Mouse (Mus musculus): ENCODE measurements around the gene Krtap13-1. TPM values are rescaled to one million over a fixed set of nuclear protein-coding genes. Genes with fewer than 3 reads are reported as not detected.

Gene Krtap13-1
- polyA plus RNA-seq (2012; rRNA removed) (not detected in 2 replicates), polyA plus RNA-seq (2014; fragmentation: Nextera tagmentation; extraction: Ambion mirVana) (not detected in 2 replicates)

GRCm38 (mm10) chr16:88728812-88729275 lies at the start of gene Krtap13-1:
TSS of gene Krtap13-1 (plus strand) at chr16:88728862.
- H3K27ac ChIP-seq (replicated peaks; ENCODE audit: low read depth, low read length), result no peak within 1 kb of the TSS
- no peaks in the 10 kb centered on the region for H3K4me1 ChIP-seq (ENCODE audit: control insufficient read depth, insufficient read depth, low read length)
- 75% methylated on average over 4 of the region's 4 CpGs for WGBS
- ATAC-seq (ENCODE audit: low FRiP score, low read depth) (no peak), DNase-seq (ENCODE audit: low spot score) (no peak)
- no peaks in the 10 kb centered on the region for H3K9me3 ChIP-seq (ENCODE audit: control insufficient read depth, low read length)
- H3K9ac ChIP-seq (ENCODE audit: low read depth, low read length, severe bottlenecking), result no peak within 1 kb of the TSS
- TF ChIP-seq POLR2A (IDR thresholded peaks at IDR 0.05; ENCODE audit: borderline replicate concordance, extremely low read depth, insufficient read depth, insufficient read length), result no peak
- no peak within 1 kb of the TSS for H3K4me2 ChIP-seq (replicated peaks; ENCODE audit: low read depth, low read length, severe bottlenecking)
- H3K36me3 ChIP-seq (ENCODE audit: control insufficient read depth, insufficient read depth, low read length), result no peaks in the 10 kb centered on the region
- H3K27me3 ChIP-seq (ENCODE audit: control insufficient read depth, insufficient read depth, low read length), result no peaks in the 10 kb centered on the region
- no peak within 1 kb of the TSS for H3K4me3 ChIP-seq (replicated peaks; ENCODE audit: low read length)

GRCm38 (mm10) chr16:88679099-88679498 lies 49.6 kb upstream of the Krtap13-1 start:
- 75% methylated on average over 6 of the region's 6 CpGs for WGBS
- no peak for ATAC-seq (ENCODE audit: low FRiP score, low read depth)
- DNase-seq (ENCODE audit: low spot score), result no peak

GRCm38 (mm10) chr16:88681282-88681681 lies 47.4 kb upstream of the Krtap13-1 start:
- H3K4me1 ChIP-seq (ENCODE audit: control insufficient read depth, insufficient read depth, low read length), result no peaks in the 10 kb centered on the region
- no peak overlapping the region for H3K4me3 ChIP-seq (replicated peaks; ENCODE audit: low read length)
- TF ChIP-seq POLR2A (IDR thresholded peaks at IDR 0.05; ENCODE audit: borderline replicate concordance, extremely low read depth, insufficient read depth, insufficient read length), result no peak
- no peak overlapping the region for H3K9ac ChIP-seq (ENCODE audit: low read depth, low read length, severe bottlenecking)
- no peaks in the 10 kb centered on the region for H3K27me3 ChIP-seq (ENCODE audit: control insufficient read depth, insufficient read depth, low read length)
- H3K4me2 ChIP-seq (replicated peaks; ENCODE audit: low read depth, low read length, severe bottlenecking), result no peak overlapping the region
- H3K9me3 ChIP-seq (ENCODE audit: control insufficient read depth, low read length), result no peaks in the 10 kb centered on the region
- ATAC-seq (ENCODE audit: low FRiP score, low read depth) (no peak), DNase-seq (ENCODE audit: low spot score) (no peak)
- no peak overlapping the region for H3K27ac ChIP-seq (replicated peaks; ENCODE audit: low read depth, low read length)
- WGBS, result 62% methylated on average over 2 of the region's 2 CpGs
- no peaks in the 10 kb centered on the region for H3K36me3 ChIP-seq (ENCODE audit: control insufficient read depth, insufficient read depth, low read length)

More at GRCm38 (mm10) chr16:88679099-88679498, 49.6 kb upstream of the Krtap13-1 start:
- Histone ChIP-seq H3K4me3 (replicated peaks; ENCODE audit: low read length) (no peak overlapping the region), H3K9ac (ENCODE audit: low read depth, low read length, severe bottlenecking) (no peak overlapping the region), H3K27me3 (ENCODE audit: control insufficient read depth, insufficient read depth, low read length) (no peaks in the 10 kb centered on the region), H3K36me3 (ENCODE audit: control insufficient read depth, insufficient read depth, low read length) (no peaks in the 10 kb centered on the region), H3K27ac (replicated peaks; ENCODE audit: low read depth, low read length) (no peak overlapping the region), H3K4me2 (replicated peaks; ENCODE audit: low read depth, low read length, severe bottlenecking) (no peak overlapping the region), H3K9me3 (ENCODE audit: control insufficient read depth, low read length) (no peaks in the 10 kb centered on the region), H3K4me1 (ENCODE audit: control insufficient read depth, insufficient read depth, low read length) (no peaks in the 10 kb centered on the region)
- TF ChIP-seq POLR2A (IDR thresholded peaks at IDR 0.05; ENCODE audit: borderline replicate concordance, extremely low read depth, insufficient read depth, insufficient read length), result no peak

GRCm38 (mm10) chr16:88696256-88696655 lies 32.4 kb upstream of the Krtap13-1 start:
- no peaks in the 10 kb centered on the region for H3K27me3 ChIP-seq (ENCODE audit: control insufficient read depth, insufficient read depth, low read length)
- no peaks in the 10 kb centered on the region for H3K36me3 ChIP-seq (ENCODE audit: control insufficient read depth, insufficient read depth, low read length)
- no peak for DNase-seq (ENCODE audit: low spot score)
- WGBS, result 62% methylated on average over 4 of the region's 4 CpGs
- no peak overlapping the region for H3K27ac ChIP-seq (replicated peaks; ENCODE audit: low read depth, low read length)
- H3K9ac ChIP-seq (ENCODE audit: low read depth, low read length, severe bottlenecking), result no peak overlapping the region
- 0 out of 2 replicates have a peak, but pooled peaks cover 2% of the 10 kb centered on the region for H3K4me1 ChIP-seq (ENCODE audit: control insufficient read depth, insufficient read depth, low read length)
- no peak overlapping the region for H3K4me3 ChIP-seq (replicated peaks; ENCODE audit: low read length)
- no peaks in the 10 kb centered on the region for H3K9me3 ChIP-seq (ENCODE audit: control insufficient read depth, low read length)
- TF ChIP-seq POLR2A (IDR thresholded peaks at IDR 0.05; ENCODE audit: borderline replicate concordance, extremely low read depth, insufficient read depth, insufficient read length), result no peak
- no peak overlapping the region for H3K4me2 ChIP-seq (replicated peaks; ENCODE audit: low read depth, low read length, severe bottlenecking)
- ATAC-seq (ENCODE audit: low FRiP score, low read depth), result no peak

GRCm38 (mm10) chr16:88701072-88701864 lies 27.4 kb upstream of the Krtap13-1 start:
- WGBS, result 32% methylated on average over 4 of the region's 4 CpGs

More at GRCm38 (mm10) chr16:88701072-88701864, 27.4 kb upstream of the Krtap13-1 start:
- H3K4me2 ChIP-seq (replicated peaks; ENCODE audit: low read depth, low read length, severe bottlenecking), result no peak overlapping the region
- no peaks in the 10 kb centered on the region for H3K36me3 ChIP-seq (ENCODE audit: control insufficient read depth, insufficient read depth, low read length)
- no peaks in the 10 kb centered on the region for H3K27me3 ChIP-seq (ENCODE audit: control insufficient read depth, insufficient read depth, low read length)
- H3K9ac ChIP-seq (ENCODE audit: low read depth, low read length, severe bottlenecking), result no peak overlapping the region
- H3K27ac ChIP-seq (replicated peaks; ENCODE audit: low read depth, low read length), result no peak overlapping the region
- 0 out of 2 replicates have a peak, but pooled peaks cover 4% of the 10 kb centered on the region for H3K4me1 ChIP-seq (ENCODE audit: control insufficient read depth, insufficient read depth, low read length)
- DNase-seq (ENCODE audit: low spot score) (peak; percentile 64), ATAC-seq (ENCODE audit: low FRiP score, low read depth) (peak; percentile 65; the same call in 1 of the 2 replicates)
- H3K4me3 ChIP-seq (replicated peaks; ENCODE audit: low read length), result no peak overlapping the region
- no peaks in the 10 kb centered on the region for H3K9me3 ChIP-seq (ENCODE audit: control insufficient read depth, low read length)
- no peak for TF ChIP-seq POLR2A (IDR thresholded peaks at IDR 0.05; ENCODE audit: borderline replicate concordance, extremely low read depth, insufficient read depth, insufficient read length)

Measured in limb, embryonic 14.5 days (tissue).